Mouse (Mus musculus) brain, embryonic 14.5 days (tissue): Measurements from ENCODE around the gene Snrpg.

Experiments
- CTCF ChIP-seq: fragments of 200-500 bp; IDR thresholded peaks from 2 replicates; pipeline ENCODE4 v1.5.1; 2012; ENCODE audit warnings: inconsistent platforms, mild to moderate bottlenecking, moderate library complexity, borderline replicate concordance; ENCODE audit not compliant: insufficient read depth, insufficient read length; ENCODE audit errors: extremely low read depth
- POLR2A ChIP-seq: fragments of 200-500 bp; IDR thresholded peaks from 2 replicates; pipeline ENCODE4 v1.6.1; 2012; ENCODE audit warnings: mild to moderate bottlenecking, inconsistent platforms, borderline replicate concordance; ENCODE audit not compliant: poor library complexity, insufficient read depth, insufficient read length, severe bottlenecking; ENCODE audit errors: extremely low read depth

DNA sequence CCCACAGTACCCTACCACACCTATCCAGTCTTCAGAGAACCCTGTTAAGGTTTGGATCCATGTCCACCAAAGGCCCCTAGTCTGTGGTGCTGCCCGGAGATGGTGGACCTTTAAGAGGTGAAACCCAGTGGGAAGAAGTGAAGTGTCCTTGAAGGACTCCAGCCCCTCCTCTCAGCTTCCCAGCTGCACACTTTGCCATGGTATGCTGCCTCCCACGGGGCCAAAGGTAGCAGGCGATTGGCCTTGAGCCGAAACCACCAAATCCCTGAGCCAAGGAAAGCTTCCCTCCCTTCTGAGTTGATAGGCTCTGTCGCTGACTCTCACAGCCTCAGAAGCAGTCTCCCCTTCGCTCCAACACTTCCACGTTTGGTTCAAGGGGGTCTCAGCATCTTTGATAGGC, 10.4 kb upstream of the Snrpg start:
- no peak for TF ChIP-seq CTCF
- TF ChIP-seq POLR2A: no peak
